In genomic region chr7:139949893-139950282, GRCm38 (mm10) we compare ENCODE assay signal across 8 mouse cellular contexts. TPM values are rescaled to one million over a fixed set of nuclear protein-coding genes. Genes with fewer than 3 reads are reported as not detected.
DNase-seq lines count a peak whose midpoint lies in the region; ATAC-seq and TF ChIP-seq lines count a peak whose summit lies in the region.

No protein-coding gene starts in this region.

- peaks cover 3% of the 10 kb centered on the region; the same call in 1 of the 2 replicates for H3K27me3 ChIP-seq in cerebellum, adult 2 months (ENCODE audit: control insufficient read depth, insufficient read depth, low read length)
- peaks cover 21% of the 10 kb centered on the region for H3K27me3 ChIP-seq in intestine, embryonic 16.5 days (replicated peaks; ENCODE audit: control insufficient read depth, insufficient read depth, low read length)
- peaks cover 45% of the 10 kb centered on the region for H3K27me3 ChIP-seq in lung, embryonic 15.5 days
- peaks cover 77% of the 10 kb centered on the region for H3K27me3 ChIP-seq in neural tube, embryonic 15.5 days (replicated peaks)

- H3K4me1 ChIP-seq in cerebellum, adult 2 months (ENCODE audit: control insufficient read depth, insufficient read depth, low read length), result 0 out of 2 replicates have a peak, but pooled peaks cover 4% of the 10 kb centered on the region
- H3K4me1 ChIP-seq in bone marrow, adult 2 months (ENCODE audit: control insufficient read depth, insufficient read depth, low read length), result no peaks in the 10 kb centered on the region; the same call in 1 of the 2 replicates
- H3K4me1 ChIP-seq in intestine, embryonic 16.5 days (ENCODE audit: control insufficient read depth, insufficient read depth, low read length), result no peaks in the 10 kb centered on the region
- H3K4me1 ChIP-seq in lung, embryonic 15.5 days, result 0 out of 2 replicates have a peak, but pooled peaks cover 3% of the 10 kb centered on the region
- H3K4me1 ChIP-seq in neural tube, embryonic 15.5 days, result peaks cover 19% of the 10 kb centered on the region

- H3K27ac ChIP-seq in cerebellum, adult 2 months (ENCODE audit: insufficient read depth, low read length), result no peak overlapping the region
- no peak overlapping the region for H3K27ac ChIP-seq in bone marrow, adult 2 months (ENCODE audit: control insufficient read depth, insufficient read depth, low read depth, low read length, poor library complexity)
- peak overlapping the region; percentile 23; the same call in 1 of the 2 replicates for H3K27ac ChIP-seq in intestine, embryonic 16.5 days (ENCODE audit: low read length)
- no peak overlapping the region for H3K27ac ChIP-seq in lung, embryonic 15.5 days
- no peak overlapping the region for H3K27ac ChIP-seq in neural tube, embryonic 15.5 days (replicated peaks)

- no peak for TF ChIP-seq CTCF in cerebellum, adult 2 months (IDR thresholded peaks at IDR 0.05; ENCODE audit: borderline replicate concordance, insufficient read depth, low read depth, low read length)
- TF ChIP-seq CTCF in bone marrow, adult 2 months (IDR thresholded peaks at IDR 0.05; ENCODE audit: control insufficient read depth, insufficient read depth, low read length), result peak; percentile 46; the same call in 1 of the 2 replicates

- H3K36me3 ChIP-seq in intestine, embryonic 16.5 days (ENCODE audit: control insufficient read depth, insufficient read depth, low read length), result no peaks in the 10 kb centered on the region
- H3K36me3 ChIP-seq in lung, embryonic 15.5 days, result no peaks in the 10 kb centered on the region
- H3K36me3 ChIP-seq in neural tube, embryonic 15.5 days, result no peaks in the 10 kb centered on the region

- intact Hi-C loops in gastrocnemius, postnatal 36 days (cut with DNase I), result no loop called here

- H3K9me3 ChIP-seq in intestine, embryonic 16.5 days (ENCODE audit: control insufficient read depth, low read length), result no peaks in the 10 kb centered on the region
- H3K9me3 ChIP-seq in lung, embryonic 15.5 days, result no peaks in the 10 kb centered on the region
- no peaks in the 10 kb centered on the region for H3K9me3 ChIP-seq in neural tube, embryonic 15.5 days (replicated peaks)

- TF ChIP-seq POLR2A in cerebellum, adult 2 months (IDR thresholded peaks at IDR 0.05; ENCODE audit: borderline replicate concordance, insufficient read depth, low read length), result no peak
- no peak for TF ChIP-seq POLR2A in bone marrow, adult 2 months (IDR thresholded peaks at IDR 0.05; ENCODE audit: borderline replicate concordance, control insufficient read depth, low read depth, low read length)

- 10% methylated on average over 15 of the region's 15 CpGs for WGBS in cerebellum, adult 2 months
- WGBS in bone marrow, adult 2 months, result under 1% methylated on average over 15 of the region's 15 CpGs
- under 1% methylated on average over 15 of the region's 15 CpGs for WGBS in intestine, embryonic 16.5 days
- WGBS in lung, embryonic 15.5 days, result 0% methylated on average over 15 of the region's 15 CpGs
- WGBS in neural tube, embryonic 15.5 days, result under 1% methylated on average over 15 of the region's 15 CpGs

- peak overlapping the region; percentile 72 for H3K9ac ChIP-seq in intestine, embryonic 16.5 days (ENCODE audit: low read depth, low read length)
- H3K9ac ChIP-seq in lung, embryonic 15.5 days, result peak overlapping the region; percentile 42
- H3K9ac ChIP-seq in neural tube, embryonic 15.5 days (replicated peaks), result peak overlapping the region; percentile 45

- H3K4me3 ChIP-seq in cerebellum, adult 2 months (replicated peaks; ENCODE audit: insufficient read depth, low read depth, low read length), result peak overlapping the region; percentile 60
- H3K4me3 ChIP-seq in bone marrow, adult 2 months (replicated peaks; ENCODE audit: control insufficient read depth, low read depth, low read length), result peak overlapping the region; percentile 79
- H3K4me3 ChIP-seq in intestine, embryonic 16.5 days (ENCODE audit: low read length), result peak overlapping the region; percentile 69
- H3K4me3 ChIP-seq in lung, embryonic 15.5 days, result peak overlapping the region; percentile 59
- peak overlapping the region; percentile 44 for H3K4me3 ChIP-seq in neural tube, embryonic 15.5 days (replicated peaks)

- ATAC-seq in intestine, embryonic 16.5 days, result peak; percentile 86
- ATAC-seq in lung, embryonic 15.5 days (ENCODE audit: borderline replicate concordance, extremely low read depth, low FRiP score, low TSS enrichment), result peak; percentile 68
- peak; percentile 73 for ATAC-seq in neural tube, embryonic 15.5 days (ENCODE audit: low FRiP score)

- peak overlapping the region; percentile 94 for H3K4me2 ChIP-seq in intestine, embryonic 16.5 days (ENCODE audit: low read depth, low read length)
- H3K4me2 ChIP-seq in lung, embryonic 15.5 days, result peak overlapping the region; percentile 90
- H3K4me2 ChIP-seq in neural tube, embryonic 15.5 days, result peak overlapping the region; percentile 84

- DNase-seq in cerebellum, adult 2 months, result no peak
- no peak for DNase-seq in cerebellum, postnatal 25 days
- DNase-seq in gastrocnemius, postnatal 36 days, result peak; percentile 27 to 30
- DNase-seq in layer of hippocampus, adult 9-11 months, result no peak

RNA-seq across cellular contexts. Expression of gene Utf1, which starts 6.3 kb away (rescaled TPM):
- polyA plus RNA-seq in cerebellum, adult 2 months (2012; rRNA removed), result 0.16 TPM in 1 of 2 replicates, not detected in the other
- polyA plus RNA-seq in bone marrow, adult 2 months (2011; ENCODE audit: insufficient read depth, insufficient read length, low replicate concordance, missing spikeins), result 13.7 TPM in 1 of 2 replicates, not detected in the other
- total RNA-seq in gastrocnemius, postnatal 36 days (2021), result not detected
- polyA plus RNA-seq in intestine, embryonic 16.5 days (2015; fragmentation: Nextera tagmentation; extraction: Ambion mirVana), result not detected in 2 replicates
- polyA plus RNA-seq in lung, embryonic 15.5 days (2015; fragmentation: Nextera tagmentation; extraction: Ambion mirVana), result 0.31 TPM in 1 of 2 replicates, not detected in the other
- 1.6 TPM in 1 of 2 replicates, not detected in the other for polyA plus RNA-seq in neural tube, embryonic 15.5 days (2015; fragmentation: Nextera tagmentation; extraction: Ambion mirVana)

RNA-seq across cellular contexts. Expression of gene 6430531B16Rik, which starts 28.7 kb away (rescaled TPM):
- polyA plus RNA-seq in cerebellum, adult 2 months (2012; rRNA removed), result 0.21 and 0.39 TPM in 2 replicates
- polyA plus RNA-seq in bone marrow, adult 2 months (2011; ENCODE audit: insufficient read depth, insufficient read length, low replicate concordance, missing spikeins), result not detected in 2 replicates
- total RNA-seq in gastrocnemius, postnatal 36 days (2021), result not detected
- 0.13 TPM in 1 of 2 replicates, not detected in the other for polyA plus RNA-seq in intestine, embryonic 16.5 days (2015; fragmentation: Nextera tagmentation; extraction: Ambion mirVana)
- polyA plus RNA-seq in lung, embryonic 15.5 days (2015; fragmentation: Nextera tagmentation; extraction: Ambion mirVana), result 1.2 and 1.7 TPM in 2 replicates
- 0.82 and 1.2 TPM in 2 replicates for polyA plus RNA-seq in neural tube, embryonic 15.5 days (2015; fragmentation: Nextera tagmentation; extraction: Ambion mirVana)

RNA-seq across cellular contexts. Expression of gene Adam8, which starts 42.5 kb away (rescaled TPM):
- 2.8 and 4.1 TPM in 2 replicates for polyA plus RNA-seq in cerebellum, adult 2 months (2012; rRNA removed)
- 17.9 and 55.1 TPM in 2 replicates for polyA plus RNA-seq in bone marrow, adult 2 months (2011; ENCODE audit: insufficient read depth, insufficient read length, low replicate concordance, missing spikeins)
- under 1 TPM; 0.74 to 0.89 TPM for total RNA-seq in gastrocnemius, postnatal 36 days (2021)
- polyA plus RNA-seq in intestine, embryonic 16.5 days (2015; fragmentation: Nextera tagmentation; extraction: Ambion mirVana), result 1.0 and 1.2 TPM in 2 replicates
- polyA plus RNA-seq in lung, embryonic 15.5 days (2015; fragmentation: Nextera tagmentation; extraction: Ambion mirVana), result 1.4 and 1.8 TPM in 2 replicates
- 2.8 and 3.2 TPM in 2 replicates for polyA plus RNA-seq in neural tube, embryonic 15.5 days (2015; fragmentation: Nextera tagmentation; extraction: Ambion mirVana)

RNA-seq across cellular contexts. Expression of gene Kndc1, which starts 55.4 kb away (rescaled TPM):
- 139 and 160 TPM in 2 replicates for polyA plus RNA-seq in cerebellum, adult 2 months (2012; rRNA removed)
- polyA plus RNA-seq in bone marrow, adult 2 months (2011; ENCODE audit: insufficient read depth, insufficient read length, low replicate concordance, missing spikeins), result not detected in 2 replicates
- total RNA-seq in gastrocnemius, postnatal 36 days (2021), result not detected
- 0.09 and 0.13 TPM in 2 replicates for polyA plus RNA-seq in intestine, embryonic 16.5 days (2015; fragmentation: Nextera tagmentation; extraction: Ambion mirVana)
- 0.64 and 0.69 TPM in 2 replicates for polyA plus RNA-seq in lung, embryonic 15.5 days (2015; fragmentation: Nextera tagmentation; extraction: Ambion mirVana)
- 12.5 and 15.5 TPM in 2 replicates for polyA plus RNA-seq in neural tube, embryonic 15.5 days (2015; fragmentation: Nextera tagmentation; extraction: Ambion mirVana)

Comparison
In these comparisons a context has a peak if more than half of its experiments do, and no peak if none do; other contexts are left out.
1. DNase-seq: peak in gastrocnemius, postnatal 36 days (2 of 2); none in cerebellum, adult 2 months (0 of 2), cerebellum, postnatal 25 days (0 of 2) and layer of hippocampus, adult 9-11 months (single experiment).
2. Peak in every context shown above with its lines, with median percentiles within 50 percentile points of each other: H3K4me3 ChIP-seq, ATAC-seq, H3K4me2 ChIP-seq and H3K9ac ChIP-seq.